Mouse (Mus musculus): Measurements from ENCODE around the gene Lamc3.

- no peak for TF ChIP-seq EP300 (IDR thresholded peaks at IDR 0.05; ENCODE audit: insufficient read depth, low read depth, low read length)
- TF ChIP-seq POLR2A (IDR thresholded peaks at IDR 0.05; ENCODE audit: insufficient read depth, low read depth, low read length), result no peak
Observed at GRCm38 (mm10) chr2:31845896-31846691, 41.0 kb upstream of the Lamc3 start, which contains the start of gene Fibcd1.

Data from heart, adult 2 months (tissue).